Mouse (Mus musculus) heart, postnatal 0 days (tissue): ENCODE data around the gene Slc44a3.

Experiments used
- CTCF ChIP-seq: IDR thresholded peaks from 2 replicates; pipeline ENCODE4 v1.5.1; 2016; ENCODE audit warnings: antibody characterized with exemption, control low read depth, low read depth
- EP300 ChIP-seq: IDR thresholded peaks from 2 replicates; pipeline ENCODE4 v1.6.1; 2016; ENCODE audit warnings: antibody characterized with exemption, low read depth

GRCm38 (mm10) chr3:121521633-121522125, 10.5 kb downstream of the Slc44a3 start:
- TF ChIP-seq CTCF (no peak), EP300 (no peak)
